Mouse (Mus musculus): ENCODE results near the gene Theg.
A peak's percentile ranks its signal among the peaks of the same experiment; 100 is the strongest.

DNA sequence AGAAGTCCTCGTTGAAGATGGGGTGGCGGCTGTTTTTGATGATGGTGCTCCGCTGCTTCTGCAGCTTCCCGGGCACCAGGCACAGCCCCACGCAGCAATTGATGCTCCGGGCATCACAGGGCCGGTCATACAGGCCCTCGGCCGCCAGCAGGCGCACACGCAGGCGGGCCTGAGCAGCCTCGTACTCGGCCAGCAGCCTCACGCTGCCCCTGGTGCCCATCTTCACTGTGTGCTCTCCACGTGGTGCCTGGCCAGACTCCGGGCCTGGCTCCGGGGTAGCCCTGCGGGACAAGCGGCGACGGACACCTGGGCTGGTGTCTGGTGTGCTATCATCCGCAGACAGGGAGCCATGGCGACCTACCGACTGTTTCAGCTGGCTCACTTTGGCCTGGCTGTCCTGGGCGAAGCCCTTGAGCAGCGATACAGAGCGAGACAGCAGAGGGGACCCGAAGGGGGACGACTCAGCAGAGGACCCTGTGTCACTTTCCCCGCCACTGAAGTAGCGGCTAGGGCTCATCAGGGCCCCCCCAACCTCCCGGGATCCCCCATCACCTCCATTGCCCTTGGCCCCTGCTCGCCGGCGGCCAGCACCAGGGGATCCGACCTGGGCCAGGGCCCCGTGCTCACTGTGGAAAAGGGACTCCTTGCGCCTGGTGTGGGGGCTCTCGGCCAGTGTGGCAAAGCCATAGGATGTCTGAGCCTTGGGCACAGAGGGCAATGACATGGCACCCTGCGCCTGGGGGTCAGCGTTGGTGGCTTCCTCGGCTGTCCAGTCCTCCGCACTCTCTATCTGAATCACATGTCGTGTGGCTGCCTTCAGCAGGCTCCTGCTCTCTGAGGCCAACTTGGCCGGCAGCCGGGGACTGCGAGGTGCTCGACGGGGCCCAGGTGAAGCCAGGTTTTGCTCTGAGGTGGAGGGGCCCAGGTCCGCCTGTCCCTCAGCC lies 25.3 kb upstream of the Theg start:
- TF ChIP-seq CTCF (IDR thresholded peaks at IDR 0.05), result peak; percentile 63
- no peak for TF ChIP-seq EP300 (IDR thresholded peaks at IDR 0.05)

Data from lung, postnatal 0 days (tissue).